Mouse (Mus musculus) small intestine, adult 2 months (tissue): ENCODE results near the gene Grk3. TPM values are rescaled to one million over a fixed set of nuclear protein-coding genes. Genes with fewer than 3 reads are reported as not detected.
A peak's percentile ranks its signal among the peaks of the same experiment; 100 is the strongest.

Source experiments
- H3K27ac ChIP-seq: fragments of 200-500 bp; 2 replicates; pipeline ENCODE4 v1.5.1; 2012; ENCODE audit warnings: low read depth, low read length, control low read depth, inconsistent platforms; ENCODE audit not compliant: insufficient read depth
- H3K27me3 ChIP-seq: fragments of 200-500 bp; 2 replicates; pipeline ENCODE4 v1.6.1; 2012; ENCODE audit warnings: mild to moderate bottlenecking, moderate library complexity, low read length, inconsistent platforms; ENCODE audit not compliant: control insufficient read depth, insufficient read depth
- H3K36me3 ChIP-seq: fragments of 200-500 bp; 2 replicates; pipeline ENCODE4 v1.6.1; 2012; ENCODE audit warnings: mild to moderate bottlenecking, low read length, control low read depth, inconsistent platforms; ENCODE audit not compliant: control insufficient read depth, insufficient read depth
- H3K4me1 ChIP-seq: fragments of 200-500 bp; 2 replicates; pipeline ENCODE4 v1.6.1; 2012; ENCODE audit warnings: low read length, inconsistent platforms, mixed read lengths; ENCODE audit not compliant: control insufficient read depth, insufficient read depth, insufficient read length
- H3K4me3 ChIP-seq: fragments of 200-500 bp; 2 replicates; pipeline ENCODE4 v1.5.1; 2012; ENCODE audit warnings: low read depth, mild to moderate bottlenecking, control low read depth, inconsistent platforms, low read length, moderate library complexity
- CTCF ChIP-seq: fragments of 200-500 bp; IDR thresholded peaks from 2 replicates; pipeline ENCODE4 v1.5.1; 2012; ENCODE audit warnings: low read depth, mild to moderate bottlenecking, control low read depth, inconsistent platforms, low read length, moderate library complexity, mixed read lengths; ENCODE audit not compliant: insufficient replicate concordance, insufficient read length; ENCODE audit errors: extremely low read depth
- POLR2A ChIP-seq: fragments of 200-500 bp; IDR thresholded peaks from 2 replicates; pipeline ENCODE4 v1.6.1; 2012; ENCODE audit warnings: low read depth, mild to moderate bottlenecking, control low read depth, inconsistent platforms, low read length, moderate library complexity
- WGBS: fragments of 180-500 bp; shearing (Covaris S2); methylation state at CpG from one replicate; pipeline ENCODE4 v1.1.7; 2018; 5-methylcytosine and 5-hydroxymethylcytosine counted together
- polyA plus RNA-seq: library from polyadenylated mRNA; depleted of rRNA; stranded (reverse); fragments of >200 nt; gene quantifications from 2 replicates; pipeline ENCODE4 v1.2.3, GENCODE M21; 2012

The Grk3 gene
- polyA plus RNA-seq, 1 experiment, result 4.4 TPM

DNA sequence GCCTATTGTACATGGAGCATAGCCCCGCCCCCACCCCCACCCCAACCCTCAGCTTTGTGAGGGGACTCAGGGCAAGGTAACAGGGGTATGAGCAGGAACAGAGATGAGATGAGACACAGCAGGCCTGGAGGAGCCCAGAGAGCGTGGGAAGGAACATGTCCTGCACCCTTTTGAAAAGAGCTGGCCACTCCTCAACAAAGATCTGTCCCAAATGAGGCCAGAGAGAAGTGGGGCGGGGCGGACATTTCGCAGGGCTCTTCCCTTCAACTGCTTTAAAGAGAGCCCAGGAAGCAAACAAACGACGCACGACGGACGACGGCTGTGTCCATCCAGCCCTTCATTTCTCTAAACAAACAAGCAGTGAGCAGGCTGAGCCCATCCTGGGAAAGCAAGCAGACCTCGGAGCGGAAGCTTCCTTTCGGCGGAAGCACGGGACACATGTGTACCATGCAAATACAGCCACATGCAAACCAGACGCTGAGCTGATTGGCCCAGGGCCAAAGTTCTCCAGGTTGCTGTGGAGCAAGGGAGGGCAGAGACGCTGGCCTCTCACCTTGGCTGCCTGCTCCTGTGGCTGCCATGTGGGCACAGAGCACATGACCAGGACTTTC, 8.7 kb upstream of the Grk3 start:
- no peak for TF ChIP-seq CTCF
- no peak for TF ChIP-seq POLR2A
- Histone ChIP-seq H3K36me3 (no peaks in the 10 kb centered on the region), H3K4me1 (peaks cover 12% of the 10 kb centered on the region), H3K4me3 (peak overlapping the region; percentile 48), H3K27ac (peak overlapping the region; percentile 32), H3K27me3 (no peaks in the 10 kb centered on the region)
- WGBS, result 12% methylated on average over 18 of the region's 18 CpGs

DNA sequence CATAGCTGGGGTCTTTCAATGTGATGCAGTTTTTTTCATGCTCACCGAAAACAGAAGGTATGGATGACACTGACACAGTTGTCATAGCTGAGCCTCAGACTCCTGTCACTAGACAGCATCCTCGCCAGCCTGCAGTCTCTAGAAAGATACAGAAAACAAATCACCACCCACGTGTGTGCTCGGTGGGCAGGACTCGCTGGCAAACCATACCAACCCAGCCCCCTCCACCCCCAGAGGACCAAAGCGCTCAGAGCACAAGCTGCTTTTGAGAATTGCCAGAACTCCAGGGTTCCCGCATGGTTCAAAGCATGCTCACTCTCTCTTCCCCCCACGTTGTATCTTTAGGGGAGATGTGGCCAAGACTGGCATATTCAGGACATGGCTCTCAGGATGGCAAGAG, 2.6 kb upstream of the Grk3 start:
- TF ChIP-seq POLR2A (no peak), CTCF (no peak)
- WGBS, result 81% methylated on average over 8 of the region's 8 CpGs
- H3K27me3 ChIP-seq, result no peaks in the 10 kb centered on the region
- no peak overlapping the region for H3K27ac ChIP-seq
- H3K4me1 ChIP-seq, result peaks cover 5% of the 10 kb centered on the region; the same call in 1 of the 2 replicates
- no peaks in the 10 kb centered on the region for H3K36me3 ChIP-seq
- H3K4me3 ChIP-seq, result no peak overlapping the region

GRCm38 (mm10) chr5:113017004-113017403, 1.4 kb upstream of the Grk3 start:
- Histone ChIP-seq H3K4me1 (peaks cover 2% of the 10 kb centered on the region; the same call in 1 of the 2 replicates), H3K27ac (no peak overlapping the region), H3K4me3 (no peak overlapping the region), H3K36me3 (no peaks in the 10 kb centered on the region), H3K27me3 (no peaks in the 10 kb centered on the region)
- TF ChIP-seq CTCF (no peak), POLR2A (no peak)
- WGBS, result 34% methylated on average over 1 of the region's 1 CpGs

GRCm38 (mm10) chr5:113014808-113015235, 769 bp downstream of the Grk3 start:
- WGBS, result 2% methylated on average over 14 of the region's 14 CpGs
- Histone ChIP-seq H3K4me1 (peaks cover 4% of the 10 kb centered on the region; the same call in 1 of the 2 replicates), H3K27ac (no peak overlapping the region), H3K36me3 (no peaks in the 10 kb centered on the region), H3K4me3 (peak overlapping the region; percentile 73), H3K27me3 (no peaks in the 10 kb centered on the region)
- TF ChIP-seq POLR2A, result no peak; the same call in 1 of the 2 replicates

GRCm38 (mm10) chr5:113014111-113014807, 1.3 kb downstream of the Grk3 start:
- no peak for TF ChIP-seq POLR2A
- no peak for TF ChIP-seq CTCF
- no peaks in the 10 kb centered on the region for H3K36me3 ChIP-seq
- WGBS, result 10% methylated on average over 16 of the region's 16 CpGs
- peak overlapping the region; percentile 73 for H3K4me3 ChIP-seq
- H3K4me1 ChIP-seq, result peaks cover 5% of the 10 kb centered on the region; the same call in 1 of the 2 replicates
- no peaks in the 10 kb centered on the region for H3K27me3 ChIP-seq
- H3K27ac ChIP-seq, result no peak overlapping the region

DNA sequence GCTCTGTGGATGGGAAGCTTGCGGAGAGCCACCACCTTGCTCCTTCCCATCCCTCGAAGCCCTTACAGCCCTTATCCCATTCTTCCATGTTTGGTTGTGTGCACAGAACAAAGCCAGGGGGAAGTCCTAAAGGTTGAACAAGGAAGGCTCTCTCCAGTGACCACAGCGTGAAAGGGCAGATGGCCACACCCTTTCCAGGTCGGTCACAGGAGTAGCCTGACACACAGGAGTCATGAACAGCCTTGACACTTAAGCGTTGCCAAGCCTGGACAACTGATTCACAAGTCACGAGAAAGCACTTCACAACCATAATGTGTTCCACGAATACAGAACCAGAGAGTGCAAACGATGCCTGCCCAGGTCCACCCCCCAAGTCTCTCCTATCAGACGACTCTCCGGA, 3.7 kb downstream of the Grk3 start:
- H3K4me3 ChIP-seq, result no peak overlapping the region
- no peaks in the 10 kb centered on the region for H3K27me3 ChIP-seq
- TF ChIP-seq POLR2A, result no peak
- no peak for TF ChIP-seq CTCF
- 84% methylated on average over 10 of the region's 10 CpGs for WGBS
- no peaks in the 10 kb centered on the region for H3K36me3 ChIP-seq
- peaks cover 5% of the 10 kb centered on the region; the same call in 1 of the 2 replicates for H3K4me1 ChIP-seq
- H3K27ac ChIP-seq, result no peak overlapping the region

- Histone ChIP-seq H3K4me3 (no peak overlapping the region), H3K36me3 (no peaks in the 10 kb centered on the region), H3K27me3 (no peaks in the 10 kb centered on the region), H3K4me1 (peaks cover 2% of the 10 kb centered on the region; the same call in 1 of the 2 replicates), H3K27ac (no peak overlapping the region)
- 74% methylated on average over 8 of the region's 8 CpGs for WGBS
- TF ChIP-seq CTCF, result no peak
- TF ChIP-seq POLR2A, result no peak
Observed at GRCm38 (mm10) chr5:113009183-113009820, 6.3 kb downstream of the Grk3 start.
